Mouse (Mus musculus) lung, postnatal 0 days (tissue): ENCODE results near the gene Btaf1.

Experiments
- CTCF ChIP-seq: IDR thresholded peaks from 2 replicates; pipeline ENCODE4 v1.5.1; 2016; ENCODE audit warnings: antibody characterized with exemption, mild to moderate bottlenecking
- EP300 ChIP-seq: IDR thresholded peaks from 2 replicates; pipeline ENCODE4 v1.6.1; 2016; ENCODE audit warnings: antibody characterized with exemption, mild to moderate bottlenecking, control low read depth

DNA sequence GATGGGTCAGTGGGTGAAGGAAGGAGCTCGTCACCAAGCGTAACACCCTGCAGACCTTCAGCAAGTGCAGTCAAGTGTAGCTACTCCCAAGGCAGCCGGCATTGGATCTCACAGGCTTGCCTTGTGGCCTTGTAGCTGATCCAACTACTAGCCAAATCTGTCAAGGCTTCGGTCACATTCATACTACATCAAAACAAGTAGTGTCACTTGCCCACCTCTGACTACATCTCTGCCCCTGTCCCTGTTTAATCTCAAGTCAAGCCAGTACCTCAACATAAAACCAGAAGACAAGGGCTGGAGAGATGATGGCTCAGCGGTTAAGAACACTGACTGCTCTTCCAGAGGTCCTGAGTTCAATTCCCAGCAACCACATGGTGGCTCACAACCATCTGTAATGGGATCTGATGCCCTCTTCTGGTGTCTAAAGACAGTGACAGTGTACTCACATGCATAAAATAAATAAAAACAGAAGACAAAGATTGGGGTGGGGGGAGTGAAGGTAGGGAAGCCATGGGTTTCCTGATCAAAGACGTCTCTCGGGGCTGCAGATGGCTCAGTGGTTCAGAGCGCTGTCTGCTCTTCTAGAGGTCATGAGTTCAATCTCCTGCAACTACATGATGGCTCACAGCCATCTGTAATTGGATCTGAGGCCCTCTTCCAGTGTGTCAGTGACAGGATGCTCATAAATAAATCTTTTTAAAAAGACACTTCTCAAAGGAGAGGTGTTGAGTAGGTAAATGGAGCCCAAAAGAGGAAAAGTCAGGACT lies 88.5 kb downstream of the Btaf1 start:
- TF ChIP-seq CTCF (no peak), EP300 (no peak)
